Mouse (Mus musculus) MEL (cell line): ENCODE results near the gene Ebf3.

ENCODE experiments used
- CTCF ChIP-seq, 3 experiments: IDR thresholded peaks in 2 of 3; conservative IDR thresholded peaks in 1 of 3; 2 replicates each; pipeline ENCODE4 v1.5.1; 2011 to 2012; ENCODE audit warnings: low read length in 3 of 3, low read depth in 2 of 3, mild to moderate bottlenecking in 2 of 3, improper control_type of control experiment in 1 of 3, inconsistent platforms in 1 of 3, mixed read lengths in 1 of 3, moderate library complexity in 1 of 3; ENCODE audit not compliant: control insufficient read depth in 1 of 3, insufficient read depth in 1 of 3, poor library complexity in 1 of 3, severe bottlenecking in 1 of 3
- ZNF384 ChIP-seq: IDR thresholded peaks from 2 replicates; pipeline ENCODE4 v1.6.1; 2012; ENCODE audit warnings: low read depth, mild to moderate bottlenecking, inconsistent platforms, low read length, improper control_type of control experiment

- TF ChIP-seq ZNF384 (no peak), CTCF (IDR thresholded peaks at IDR 0.05 in 2 of 3, conservative IDR thresholded peaks at IDR 0.05 in 1 of 3; ENCODE audit: control insufficient read depth in 1 of 3, insufficient read depth in 1 of 3, low read depth in 2 of 3, low read length in 3 of 3, poor library complexity in 1 of 3, severe bottlenecking in 1 of 3) (no peak)
Measured at GRCm38 (mm10) chr7:137220436-137220835, 93.8 kb downstream of the Ebf3 start.
